Mouse (Mus musculus): Measurements from ENCODE around the gene 4933402J07Rik. TPM values are rescaled to one million over a fixed set of nuclear protein-coding genes. Genes with fewer than 3 reads are reported as not detected.

Gene 4933402J07Rik
- polyA plus RNA-seq, 1 experiment from 2014 or later, result not detected

DNA sequence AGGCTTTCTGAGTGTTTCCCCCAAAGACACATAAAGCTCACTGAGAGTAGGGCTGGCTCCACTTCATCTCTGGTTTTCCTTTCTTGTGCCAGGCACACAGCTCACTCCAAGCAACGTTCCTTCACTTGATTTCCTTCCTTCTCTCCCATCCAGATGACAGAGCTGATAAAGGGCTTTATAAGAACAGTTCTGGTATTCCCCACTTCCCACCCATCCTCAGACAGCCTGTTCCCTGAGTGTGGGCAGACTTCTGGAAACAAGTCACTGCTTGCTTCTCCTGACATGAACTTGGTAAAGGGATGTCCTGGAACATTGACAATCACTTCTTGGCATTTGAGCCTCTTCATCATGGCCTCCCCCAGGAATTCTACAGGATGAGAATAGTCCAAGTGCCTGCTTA lies 10.9 kb upstream of the 4933402J07Rik start:
- Histone ChIP-seq H3K4me3 (ENCODE audit: low read depth, low read length) (no peak overlapping the region), H3K9me3 (ENCODE audit: control insufficient read depth, low read length) (no peaks in the 10 kb centered on the region), H3K27me3 (ENCODE audit: control insufficient read depth, insufficient read depth, low read length) (no peaks in the 10 kb centered on the region), H3K4me2 (ENCODE audit: low read depth, low read length) (no peak overlapping the region), H3K27ac (ENCODE audit: low read depth, low read length) (no peak overlapping the region), H3K4me1 (ENCODE audit: control insufficient read depth, insufficient read depth, low read length) (no peaks in the 10 kb centered on the region), H3K9ac (replicated peaks; ENCODE audit: low read depth, low read length) (no peak overlapping the region), H3K36me3 (ENCODE audit: control insufficient read depth, insufficient read depth, low read length) (no peaks in the 10 kb centered on the region)
- ATAC-seq (ENCODE audit: low read depth), result no peak
- WGBS, result 68% methylated on average over 1 of the region's 1 CpGs

GRCm38 (mm10) chr8:87560801-87561200 lies 2.9 kb upstream of the 4933402J07Rik start:
- no peak for ATAC-seq (ENCODE audit: low read depth)
- Histone ChIP-seq H3K27me3 (ENCODE audit: control insufficient read depth, insufficient read depth, low read length) (no peaks in the 10 kb centered on the region), H3K4me1 (ENCODE audit: control insufficient read depth, insufficient read depth, low read length) (no peaks in the 10 kb centered on the region), H3K9me3 (ENCODE audit: control insufficient read depth, low read length) (no peaks in the 10 kb centered on the region), H3K36me3 (ENCODE audit: control insufficient read depth, insufficient read depth, low read length) (no peaks in the 10 kb centered on the region), H3K27ac (ENCODE audit: low read depth, low read length) (no peak overlapping the region), H3K4me3 (ENCODE audit: low read depth, low read length) (no peak overlapping the region), H3K9ac (replicated peaks; ENCODE audit: low read depth, low read length) (no peak overlapping the region), H3K4me2 (ENCODE audit: low read depth, low read length) (no peak overlapping the region)
- 61% methylated on average over 2 of the region's 2 CpGs for WGBS

DNA sequence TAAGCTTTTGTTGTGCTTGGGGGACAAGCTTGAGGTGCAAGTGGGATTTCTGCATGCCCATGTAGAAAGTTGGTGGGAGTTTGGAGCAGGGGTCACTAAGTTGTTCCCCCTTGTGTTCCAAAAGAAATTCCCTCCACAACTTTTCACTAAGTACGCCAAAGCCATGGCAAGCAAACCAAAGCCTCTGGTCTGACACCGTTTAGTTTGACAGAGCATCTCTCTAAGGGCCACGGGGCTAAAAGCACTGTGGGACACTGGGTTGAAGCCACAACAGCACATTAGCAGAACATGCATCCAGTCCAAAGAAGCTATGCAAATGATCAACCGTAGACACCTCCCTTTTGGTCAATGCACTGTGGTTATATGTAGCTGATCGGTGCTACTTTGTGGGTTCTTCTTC lies 5.5 kb downstream of the 4933402J07Rik start:
- WGBS, result 78% methylated on average over 5 of the region's 5 CpGs

GRCm38 (mm10) chr8:87569706-87570563 lies 6.3 kb downstream of the 4933402J07Rik start:
- no peaks in the 10 kb centered on the region for H3K36me3 ChIP-seq (ENCODE audit: control insufficient read depth, insufficient read depth, low read length)
- no peaks in the 10 kb centered on the region for H3K4me1 ChIP-seq (ENCODE audit: control insufficient read depth, insufficient read depth, low read length)
- no peak overlapping the region for H3K9ac ChIP-seq (replicated peaks; ENCODE audit: low read depth, low read length)
- no peak for ATAC-seq (ENCODE audit: low read depth)
- H3K27me3 ChIP-seq (ENCODE audit: control insufficient read depth, insufficient read depth, low read length), result no peaks in the 10 kb centered on the region
- H3K4me2 ChIP-seq (ENCODE audit: low read depth, low read length), result peak overlapping the region; percentile 37
- no peaks in the 10 kb centered on the region for H3K9me3 ChIP-seq (ENCODE audit: control insufficient read depth, low read length)
- WGBS, result 30% methylated on average over 13 of the region's 13 CpGs
- no peak overlapping the region for H3K27ac ChIP-seq (ENCODE audit: low read depth, low read length)
- no peak overlapping the region for H3K4me3 ChIP-seq (ENCODE audit: low read depth, low read length)

More for the DNA sequence above, 5.5 kb downstream of the 4933402J07Rik start:
- Histone ChIP-seq H3K9ac (replicated peaks; ENCODE audit: low read depth, low read length) (no peak overlapping the region), H3K36me3 (ENCODE audit: control insufficient read depth, insufficient read depth, low read length) (no peaks in the 10 kb centered on the region), H3K9me3 (ENCODE audit: control insufficient read depth, low read length) (no peaks in the 10 kb centered on the region), H3K4me3 (ENCODE audit: low read depth, low read length) (no peak overlapping the region), H3K4me2 (ENCODE audit: low read depth, low read length) (no peak overlapping the region), H3K27ac (ENCODE audit: low read depth, low read length) (no peak overlapping the region), H3K4me1 (ENCODE audit: control insufficient read depth, insufficient read depth, low read length) (no peaks in the 10 kb centered on the region), H3K27me3 (ENCODE audit: control insufficient read depth, insufficient read depth, low read length) (no peaks in the 10 kb centered on the region)
- ATAC-seq (ENCODE audit: low read depth), result no peak

DNA sequence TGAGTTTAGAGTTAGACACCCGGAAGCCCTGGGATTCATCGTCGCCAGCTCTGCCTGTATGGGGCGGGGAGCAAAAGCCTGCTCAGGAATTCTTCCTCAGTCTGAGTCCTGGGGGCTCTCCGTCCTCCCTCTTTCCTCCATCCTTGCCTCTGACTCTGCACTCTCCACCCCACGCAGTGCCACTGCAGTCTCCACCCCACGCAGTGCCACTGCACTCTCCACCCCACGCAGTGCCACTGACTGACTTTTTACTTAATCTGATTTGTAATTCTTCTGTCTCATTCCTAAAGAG lies 6.9 kb downstream of the 4933402J07Rik start:
- Histone ChIP-seq H3K9ac (replicated peaks; ENCODE audit: low read depth, low read length) (no peak overlapping the region), H3K36me3 (ENCODE audit: control insufficient read depth, insufficient read depth, low read length) (no peaks in the 10 kb centered on the region), H3K27me3 (ENCODE audit: control insufficient read depth, insufficient read depth, low read length) (no peaks in the 10 kb centered on the region), H3K9me3 (ENCODE audit: control insufficient read depth, low read length) (no peaks in the 10 kb centered on the region), H3K4me1 (ENCODE audit: control insufficient read depth, insufficient read depth, low read length) (no peaks in the 10 kb centered on the region), H3K4me2 (ENCODE audit: low read depth, low read length) (peak overlapping the region; percentile 37), H3K27ac (ENCODE audit: low read depth, low read length) (no peak overlapping the region), H3K4me3 (ENCODE audit: low read depth, low read length) (no peak overlapping the region)
- 1% methylated on average over 8 of the region's 8 CpGs for WGBS
- ATAC-seq (ENCODE audit: low read depth), result no peak

GRCm38 (mm10) chr8:87570880-87571279 lies 7.2 kb downstream of the 4933402J07Rik start:
- H3K4me2 ChIP-seq (ENCODE audit: low read depth, low read length), result peak overlapping the region; percentile 37; the same call in 1 of the 2 replicates

GRCm38 (mm10) chr8:87594272-87594671 lies 30.6 kb downstream of the 4933402J07Rik start:
- Histone ChIP-seq H3K27me3 (ENCODE audit: control insufficient read depth, insufficient read depth, low read length) (no peaks in the 10 kb centered on the region), H3K27ac (ENCODE audit: low read depth, low read length) (0 out of 2 replicates have a peak overlapping the region, but pooled peaks have one; percentile 22), H3K4me2 (ENCODE audit: low read depth, low read length) (no peak overlapping the region), H3K9ac (replicated peaks; ENCODE audit: low read depth, low read length) (no peak overlapping the region), H3K4me3 (ENCODE audit: low read depth, low read length) (no peak overlapping the region), H3K9me3 (ENCODE audit: control insufficient read depth, low read length) (no peaks in the 10 kb centered on the region), H3K4me1 (ENCODE audit: control insufficient read depth, insufficient read depth, low read length) (no peaks in the 10 kb centered on the region), H3K36me3 (ENCODE audit: control insufficient read depth, insufficient read depth, low read length) (no peaks in the 10 kb centered on the region)
- ATAC-seq (ENCODE audit: low read depth), result peak; percentile 61; the same call in 1 of the 2 replicates
- 0% methylated on average over 2 of the region's 2 CpGs for WGBS

More at GRCm38 (mm10) chr8:87570880-87571279, 7.2 kb downstream of the 4933402J07Rik start:
- H3K27ac ChIP-seq (ENCODE audit: low read depth, low read length), result no peak overlapping the region
- no peak overlapping the region for H3K4me3 ChIP-seq (ENCODE audit: low read depth, low read length)
- H3K27me3 ChIP-seq (ENCODE audit: control insufficient read depth, insufficient read depth, low read length), result no peaks in the 10 kb centered on the region
- no peak for ATAC-seq (ENCODE audit: low read depth)
- WGBS, result 6% methylated on average over 7 of the region's 7 CpGs
- H3K36me3 ChIP-seq (ENCODE audit: control insufficient read depth, insufficient read depth, low read length), result no peaks in the 10 kb centered on the region
- H3K9ac ChIP-seq (replicated peaks; ENCODE audit: low read depth, low read length), result no peak overlapping the region
- H3K9me3 ChIP-seq (ENCODE audit: control insufficient read depth, low read length), result no peaks in the 10 kb centered on the region
- no peaks in the 10 kb centered on the region for H3K4me1 ChIP-seq (ENCODE audit: control insufficient read depth, insufficient read depth, low read length)

DNA sequence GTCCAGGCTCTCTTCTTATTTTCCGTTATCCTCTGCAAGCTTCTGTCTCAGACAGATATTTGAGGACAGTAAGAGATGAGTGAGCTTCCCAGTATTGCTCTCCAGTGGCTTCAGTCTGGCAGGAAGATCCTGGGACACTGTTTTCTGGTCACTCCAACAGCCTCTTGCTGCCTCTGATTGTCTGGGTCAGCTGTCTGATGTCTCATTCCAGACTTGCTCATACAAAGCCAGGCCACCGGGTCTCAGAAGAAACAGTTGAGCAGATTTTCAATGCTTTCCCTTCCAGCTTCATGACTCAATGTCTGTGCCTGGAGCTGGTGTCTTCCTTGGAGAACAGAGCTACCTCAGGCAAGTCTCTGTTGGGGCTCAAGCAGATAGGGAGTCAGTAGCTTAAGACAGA lies 39.1 kb downstream of the 4933402J07Rik start:
- H3K4me3 ChIP-seq (ENCODE audit: low read depth, low read length), result no peak overlapping the region
- no peak overlapping the region for H3K4me2 ChIP-seq (ENCODE audit: low read depth, low read length)
- ATAC-seq (ENCODE audit: low read depth), result no peak
- no peaks in the 10 kb centered on the region for H3K36me3 ChIP-seq (ENCODE audit: control insufficient read depth, insufficient read depth, low read length)
- WGBS, result 84% methylated on average over 2 of the region's 2 CpGs
- no peaks in the 10 kb centered on the region for H3K4me1 ChIP-seq (ENCODE audit: control insufficient read depth, insufficient read depth, low read length)
- H3K27ac ChIP-seq (ENCODE audit: low read depth, low read length), result no peak overlapping the region
- no peak overlapping the region for H3K9ac ChIP-seq (replicated peaks; ENCODE audit: low read depth, low read length)
- no peaks in the 10 kb centered on the region for H3K9me3 ChIP-seq (ENCODE audit: control insufficient read depth, low read length)
- H3K27me3 ChIP-seq (ENCODE audit: control insufficient read depth, insufficient read depth, low read length), result no peaks in the 10 kb centered on the region

- H3K9ac ChIP-seq (replicated peaks; ENCODE audit: low read depth, low read length), result no peak overlapping the region
- no peaks in the 10 kb centered on the region for H3K9me3 ChIP-seq (ENCODE audit: control insufficient read depth, low read length)
- no peaks in the 10 kb centered on the region for H3K36me3 ChIP-seq (ENCODE audit: control insufficient read depth, insufficient read depth, low read length)
- no peaks in the 10 kb centered on the region for H3K4me1 ChIP-seq (ENCODE audit: control insufficient read depth, insufficient read depth, low read length)
- H3K4me2 ChIP-seq (ENCODE audit: low read depth, low read length), result no peak overlapping the region
- 93% methylated on average over 7 of the region's 7 CpGs for WGBS
- no peak for ATAC-seq (ENCODE audit: low read depth)
- no peaks in the 10 kb centered on the region for H3K27me3 ChIP-seq (ENCODE audit: control insufficient read depth, insufficient read depth, low read length)
- no peak overlapping the region for H3K27ac ChIP-seq (ENCODE audit: low read depth, low read length)
- H3K4me3 ChIP-seq (ENCODE audit: low read depth, low read length), result no peak overlapping the region
Observed at GRCm38 (mm10) chr8:87609110-87609509, 45.5 kb downstream of the 4933402J07Rik start.
